ENCODE assay signal across 8 mouse cellular contexts in the genomic region with DNA sequence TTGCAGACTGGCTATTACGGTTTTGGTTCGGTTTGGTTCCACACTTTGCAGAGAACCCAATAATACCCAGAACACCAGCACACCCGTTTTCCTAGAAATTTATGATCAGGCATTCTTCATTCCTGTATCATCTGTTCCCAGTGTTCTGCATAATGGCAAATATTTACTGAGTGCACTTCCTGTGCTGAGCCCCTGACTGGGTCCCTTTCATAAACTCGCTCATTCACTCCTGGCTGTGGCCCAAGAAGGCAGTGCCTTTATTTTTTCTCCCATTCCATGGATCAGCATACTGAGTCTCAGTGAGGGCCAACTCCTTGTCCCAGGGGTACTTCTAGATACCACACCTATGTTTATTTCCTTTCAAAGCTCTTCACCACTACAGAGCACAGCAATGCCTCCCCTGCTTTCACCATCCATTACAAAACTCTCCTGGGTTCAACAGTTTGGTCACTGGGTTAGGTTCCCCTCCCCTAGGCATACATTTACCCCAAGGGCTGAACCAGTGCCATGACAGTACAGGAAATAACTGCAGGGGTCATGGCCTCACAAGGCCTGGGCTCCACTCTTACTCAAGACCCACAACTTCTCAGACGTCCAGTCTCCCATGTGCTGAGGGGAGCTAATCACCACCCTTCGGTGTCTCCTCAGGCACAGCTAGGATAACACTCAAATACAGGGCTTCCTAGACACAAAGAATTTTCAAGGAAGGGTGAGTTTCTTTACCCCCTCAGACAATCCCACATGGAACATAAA.
DNase-seq lines count a peak whose midpoint lies in the region; ATAC-seq and TF ChIP-seq lines count a peak whose summit lies in the region.
"Had no signal": no experiment of that assay in that cellular context is flagged by ENCODE, and none has a peak within 500 bp of the region (broad histone marks: within the 10 kb centered on the region; RNA-seq: fewer than 3 reads in every experiment).

No protein-coding gene starts in this region.

- H3K27ac ChIP-seq in layer of hippocampus, adult 2 months, result peak overlapping the region; percentile 53; the same call in 1 of the 2 replicates
- peak overlapping the region; percentile 63; the same call in 1 of the 2 replicates for H3K27ac ChIP-seq in embryonic facial prominence, embryonic 15.5 days (replicated peaks)
- H3K27ac ChIP-seq in liver, embryonic 13.5 days, result peak overlapping the region; percentile 39
- peak overlapping the region; percentile 29; the same call in 1 of the 2 replicates for H3K27ac ChIP-seq in stomach, embryonic 14.5 days (ENCODE audit: low read length)
- H3K27ac ChIP-seq: limb, embryonic 13.5 days had no signal

- H3K4me1 ChIP-seq in embryonic facial prominence, embryonic 15.5 days, result peaks cover 74% of the 10 kb centered on the region
- H3K4me1 ChIP-seq in liver, embryonic 13.5 days (replicated peaks), result peaks cover 82% of the 10 kb centered on the region
- peaks cover 67% of the 10 kb centered on the region for H3K4me1 ChIP-seq in stomach, embryonic 14.5 days (ENCODE audit: control insufficient read depth, insufficient read depth, low read length)

- H3K36me3 ChIP-seq in embryonic facial prominence, embryonic 15.5 days, result no peaks in the 10 kb centered on the region
- H3K36me3 ChIP-seq in liver, embryonic 13.5 days, result no peaks in the 10 kb centered on the region
- H3K36me3 ChIP-seq in stomach, embryonic 14.5 days (ENCODE audit: control insufficient read depth, insufficient read depth, low read length), result no peaks in the 10 kb centered on the region
- H3K36me3 ChIP-seq: limb, embryonic 13.5 days had no signal

- DNase-seq in layer of hippocampus, adult 2 months (ENCODE audit: low spot score in 2 of 2), result no peak
- DNase-seq in layer of hippocampus, adult 9-11 months, result no peak
- no peak for DNase-seq in liver, embryonic 13.5 days
- DNase-seq in urinary bladder, postnatal 14 days (ENCODE audit: low spot score), result no peak
- DNase-seq in c-Kit-positive CD71-positive TER-119-positive erythroid progenitor cells, embryonic 14.5 days (ENCODE audit: low spot score), result no peak

- WGBS in embryonic facial prominence, embryonic 15.5 days, result 55% methylated on average over 6 of the region's 6 CpGs
- 61% methylated on average over 6 of the region's 6 CpGs for WGBS in liver, embryonic 13.5 days (ENCODE audit: insufficient replicate concordance)
- 55% methylated on average over 6 of the region's 6 CpGs for WGBS in stomach, embryonic 14.5 days

- H3K27me3 ChIP-seq in embryonic facial prominence, embryonic 15.5 days, result no peaks in the 10 kb centered on the region
- H3K27me3 ChIP-seq in liver, embryonic 13.5 days, result no peaks in the 10 kb centered on the region
- H3K27me3 ChIP-seq in stomach, embryonic 14.5 days (ENCODE audit: control insufficient read depth, insufficient read depth, low read length), result no peaks in the 10 kb centered on the region

- H3K9me3 ChIP-seq in embryonic facial prominence, embryonic 15.5 days (replicated peaks), result no peaks in the 10 kb centered on the region
- no peaks in the 10 kb centered on the region for H3K9me3 ChIP-seq in liver, embryonic 13.5 days (replicated peaks)
- no peaks in the 10 kb centered on the region for H3K9me3 ChIP-seq in stomach, embryonic 14.5 days (ENCODE audit: control insufficient read depth, low read depth, low read length)
- H3K9me3 ChIP-seq: limb, embryonic 13.5 days had no signal

- ATAC-seq in embryonic facial prominence, embryonic 15.5 days (ENCODE audit: insufficient number of reproducible peaks, low FRiP score, low TSS enrichment, low read depth), result no peak
- ATAC-seq in liver, embryonic 13.5 days (ENCODE audit: low read depth), result peak; percentile 29; the same call in 1 of the 2 replicates
- ATAC-seq in stomach, embryonic 14.5 days (ENCODE audit: insufficient number of reproducible peaks, insufficient read depth, low FRiP score, low read depth), result peak; percentile 10; the same call in 1 of the 2 replicates

- no peak overlapping the region for H3K4me2 ChIP-seq in embryonic facial prominence, embryonic 15.5 days (replicated peaks)
- H3K4me2 ChIP-seq in liver, embryonic 13.5 days, result no peak overlapping the region
- no peak overlapping the region for H3K4me2 ChIP-seq in stomach, embryonic 14.5 days (replicated peaks; ENCODE audit: low read depth, low read length)
- H3K4me2 ChIP-seq: limb, embryonic 13.5 days had no signal

- no peak for TF ChIP-seq CTCF in layer of hippocampus, adult 2 months (conservative IDR thresholded peaks at IDR 0.05)

- H3K4me3 ChIP-seq in layer of hippocampus, adult 2 months, result no peak overlapping the region
- H3K4me3 ChIP-seq in embryonic facial prominence, embryonic 15.5 days (replicated peaks), result no peak overlapping the region
- no peak overlapping the region for H3K4me3 ChIP-seq in liver, embryonic 13.5 days (replicated peaks)
- no peak overlapping the region for H3K4me3 ChIP-seq in stomach, embryonic 14.5 days (ENCODE audit: low read depth, low read length)
- H3K4me3 ChIP-seq: limb, embryonic 13.5 days had no signal

- H3K9ac ChIP-seq in embryonic facial prominence, embryonic 15.5 days, result no peak overlapping the region
- H3K9ac ChIP-seq in liver, embryonic 13.5 days, result no peak overlapping the region
- H3K9ac ChIP-seq in stomach, embryonic 14.5 days (replicated peaks; ENCODE audit: low read depth, low read length), result no peak overlapping the region
- H3K9ac ChIP-seq: limb, embryonic 13.5 days had no signal
